Mouse (Mus musculus): ENCODE data around the gene Gpkow.

DNA sequence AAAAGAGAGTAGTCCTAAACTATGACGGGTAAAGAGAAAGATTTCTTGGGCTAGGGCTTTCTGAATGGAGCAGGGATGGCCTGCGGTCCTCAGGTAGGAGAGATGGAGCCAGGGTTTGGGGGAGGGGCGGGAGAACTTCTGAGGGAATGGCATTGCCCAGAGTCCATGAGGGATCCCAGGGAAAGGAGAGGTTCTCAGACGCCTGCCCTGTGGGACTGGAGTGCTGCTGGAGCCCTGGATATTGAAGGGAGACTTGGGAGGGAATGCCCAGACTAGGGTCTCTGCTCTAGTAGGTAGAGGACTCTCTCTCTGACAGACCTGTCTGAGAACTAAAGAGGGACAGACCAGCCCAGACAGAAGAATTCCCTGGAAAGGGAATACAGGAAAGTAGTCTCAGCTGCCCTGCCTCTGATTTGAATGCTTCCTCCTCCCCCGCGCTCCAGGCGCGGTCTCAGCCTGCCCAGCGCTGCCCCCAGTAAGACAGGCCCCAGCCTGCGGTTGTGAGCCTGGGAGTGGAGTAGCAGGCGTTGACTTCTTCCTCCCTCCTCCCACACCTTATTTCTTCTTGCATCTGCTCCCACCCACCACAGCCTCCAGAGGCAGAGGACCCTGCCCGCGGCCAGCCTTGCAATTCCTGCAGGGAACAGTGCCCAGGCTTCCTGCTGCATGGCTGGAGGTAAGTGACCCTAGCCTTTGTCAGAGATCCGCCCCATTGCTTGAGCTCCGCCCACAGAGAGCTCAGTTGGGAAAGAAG lies 38.7 kb upstream of the Gpkow start:
- TF ChIP-seq CTCF (IDR thresholded peaks at IDR 0.05; ENCODE audit: low read depth) (no peak), EP300 (IDR thresholded peaks at IDR 0.05; ENCODE audit: low read depth) (no peak)

All from liver, embryonic 14.5 days (tissue).